Mouse (Mus musculus) kidney, embryonic 16.5 days (tissue): ENCODE results near the gene Gramd1b. TPM values are rescaled to one million over a fixed set of nuclear protein-coding genes. Genes with fewer than 3 reads are reported as not detected.

ENCODE experiments used
- ATAC-seq: fragments of 200-750 bp; cut with Nextera tagmentation; 2 replicates; pipeline ENCODE4 v1.8.0; 2017; ENCODE audit warnings: moderate TSS enrichment; ENCODE audit not compliant: low FRiP score, low TSS enrichment
- H3K27ac ChIP-seq: fragments of 300-500 bp; sonication (generic); 2 replicates; pipeline ENCODE4 v1.5.1; 2014; ENCODE audit warnings: low read length
- H3K27me3 ChIP-seq: fragments of 300-500 bp; sonication (generic); 2 replicates; pipeline ENCODE4 v1.6.1; 2014; ENCODE audit warnings: low read length, control low read depth, mixed read lengths; ENCODE audit not compliant: insufficient read depth
- H3K36me3 ChIP-seq: fragments of 300-500 bp; sonication (generic); 2 replicates; pipeline ENCODE4 v1.6.1; 2014; ENCODE audit warnings: low read length, control low read depth, mixed read lengths; ENCODE audit not compliant: insufficient read depth
- H3K4me1 ChIP-seq: fragments of 300-500 bp; sonication (generic); 2 replicates; pipeline ENCODE4 v1.6.1; 2014; ENCODE audit warnings: low read length, control low read depth, mixed read lengths; ENCODE audit not compliant: insufficient read depth
- H3K4me2 ChIP-seq: fragments of 300-500 bp; sonication (generic); replicated peaks from 2 replicates; pipeline ENCODE4 v1.6.1; 2014; ENCODE audit warnings: low read depth, low read length
- H3K4me3 ChIP-seq: fragments of 300-500 bp; sonication (generic); 2 replicates; pipeline ENCODE4 v1.5.1; 2014; ENCODE audit warnings: mild to moderate bottlenecking, low read length
- H3K9ac ChIP-seq: fragments of 300-500 bp; sonication (generic); replicated peaks from 2 replicates; pipeline ENCODE4 v1.6.1; 2014; ENCODE audit warnings: low read length
- H3K9me3 ChIP-seq: fragments of 300-500 bp; sonication (generic); 2 replicates; pipeline ENCODE4 v1.6.1; 2016; ENCODE audit warnings: low read length, control low read depth
- WGBS: fragments of 180-500 bp; shearing (Covaris S2); extraction: QIAGEN DNeasy Blood & Tissue Kit; methylation state at CpG from one replicate; pipeline ENCODE4 v1.1.7; 2014; 5-methylcytosine and 5-hydroxymethylcytosine counted together
- polyA plus RNA-seq: library from polyadenylated mRNA; unstranded; fragments of >200 nt; fragmentation: Nextera tagmentation; extraction: Ambion mirVana; gene quantifications from 2 replicates; pipeline ENCODE4 v1.2.1, GENCODE M21; 2015

Gramd1b gene
- polyA plus RNA-seq, 1 experiment from 2014 or later = 11.0 TPM

GRCm38 (mm10) chr9:40246702-40247101 lies 284.5 kb downstream of the Gramd1b start:
- Histone ChIP-seq H3K4me1 (0 out of 2 replicates have a peak, but pooled peaks cover 8% of the 10 kb centered on the region), H3K27ac (no peak overlapping the region), H3K9ac (no peak overlapping the region), H3K36me3 (no peaks in the 10 kb centered on the region), H3K9me3 (peaks cover 3% of the 10 kb centered on the region; the same call in 1 of the 2 replicates), H3K27me3 (no peaks in the 10 kb centered on the region), H3K4me2 (no peak overlapping the region), H3K4me3 (no peak overlapping the region)
- WGBS = 86% methylated on average over 6 of the region's 6 CpGs
- ATAC-seq = no peak

- WGBS = 82% methylated on average over 7 of the region's 7 CpGs
- Histone ChIP-seq H3K4me1 (peaks cover 13% of the 10 kb centered on the region), H3K4me3 (no peak overlapping the region), H3K27me3 (no peaks in the 10 kb centered on the region), H3K4me2 (no peak overlapping the region), H3K9me3 (peaks cover 3% of the 10 kb centered on the region; the same call in 1 of the 2 replicates), H3K9ac (no peak overlapping the region), H3K27ac (no peak overlapping the region), H3K36me3 (no peaks in the 10 kb centered on the region)
- ATAC-seq = no peak
Observed at GRCm38 (mm10) chr9:40245974-40246665, 285.1 kb downstream of the Gramd1b start.

GRCm38 (mm10) chr9:40245466-40245865 lies 285.7 kb downstream of the Gramd1b start:
- WGBS = 40% methylated on average over 9 of the region's 9 CpGs
- H3K27ac ChIP-seq = no peak overlapping the region
- H3K4me2 ChIP-seq = no peak overlapping the region
- peaks cover 15% of the 10 kb centered on the region for H3K4me1 ChIP-seq
- H3K27me3 ChIP-seq = 0 out of 2 replicates have a peak, but pooled peaks cover 3% of the 10 kb centered on the region
- H3K9ac ChIP-seq = no peak overlapping the region
- peaks cover 3% of the 10 kb centered on the region; the same call in 1 of the 2 replicates for H3K9me3 ChIP-seq
- ATAC-seq = no peak
- no peaks in the 10 kb centered on the region for H3K36me3 ChIP-seq
- no peak overlapping the region for H3K4me3 ChIP-seq

Other genes starting within 250 kb of the Gramd1b start
- not detected in 2 replicates for gene Gm21915, start 139.2 kb upstream of the Gramd1b start, polyA plus RNA-seq
- 28.0 and 31.3 TPM in 2 replicates for gene Clmp, start 154.6 kb upstream of the Gramd1b start, polyA plus RNA-seq